ENCODE assay signal across 20 mouse cellular contexts in genomic region chr6:61003916-61004765, GRCm38 (mm10).
DNase-seq lines count a peak whose midpoint lies in the region; ATAC-seq lines count a peak whose summit lies in the region.
"Had no signal": no experiment of that assay in that cellular context is flagged by ENCODE, and none has a peak within 500 bp of the region (broad histone marks: within the 10 kb centered on the region; RNA-seq: fewer than 3 reads in every experiment).

No protein-coding gene starts in this region.

- H3K27me3 ChIP-seq in forebrain, embryonic 11.5 days (ENCODE audit: control insufficient read depth, insufficient read depth, low read length): no peaks in the 10 kb centered on the region
- no peaks in the 10 kb centered on the region for H3K27me3 ChIP-seq in forebrain, embryonic 12.5 days
- H3K27me3 ChIP-seq in limb, embryonic 12.5 days: no peaks in the 10 kb centered on the region
- no peaks in the 10 kb centered on the region for H3K27me3 ChIP-seq in limb, embryonic 10.5 days (ENCODE audit: low read depth, poor library complexity, severe bottlenecking)
- no peaks in the 10 kb centered on the region for H3K27me3 ChIP-seq in hindbrain, embryonic 16.5 days (replicated peaks; ENCODE audit: control insufficient read depth, insufficient read depth, low read length)
- H3K27me3 ChIP-seq: limb, embryonic 15.5 days; liver, embryonic 15.5 days; neural tube, embryonic 12.5 days had no signal

- no peak for DNase-seq in forebrain, embryonic 11.5 days (ENCODE audit: low spot score)
- no peak for DNase-seq in limb, embryonic 10.5 days (ENCODE audit: low spot score)
- DNase-seq in retina, embryonic 14.5 days (ENCODE audit: low spot score): peak; percentile 37
- DNase-seq in ovary, postnatal 14 days (ENCODE audit: low spot score): no peak
- no peak for DNase-seq in spleen, postnatal 14 days (ENCODE audit: low spot score in 2 of 2)
- DNase-seq: adrenal gland, postnatal 25 days; cerebellum, adult 18-20 months; kidney, adult 11 months; right cerebral cortex, postnatal 14 days; thymus, adult 2 months had no signal

- H3K4me2 ChIP-seq in forebrain, embryonic 11.5 days (ENCODE audit: low read depth, low read length, severe bottlenecking): no peak overlapping the region
- H3K4me2 ChIP-seq in forebrain, embryonic 12.5 days: no peak overlapping the region
- H3K4me2 ChIP-seq in limb, embryonic 12.5 days: no peak overlapping the region
- no peak overlapping the region for H3K4me2 ChIP-seq in hindbrain, embryonic 16.5 days (ENCODE audit: low read length)
- H3K4me2 ChIP-seq: limb, embryonic 15.5 days; liver, embryonic 15.5 days; neural tube, embryonic 12.5 days had no signal

- no peak overlapping the region for H3K27ac ChIP-seq in forebrain, embryonic 11.5 days (ENCODE audit: low read depth, low read length)
- H3K27ac ChIP-seq in forebrain, embryonic 12.5 days: no peak overlapping the region
- 0 out of 2 replicates have a peak overlapping the region, but pooled peaks have one; percentile 12 for H3K27ac ChIP-seq in limb, embryonic 12.5 days
- H3K27ac ChIP-seq in limb, embryonic 10.5 days: no peak overlapping the region
- no peak overlapping the region for H3K27ac ChIP-seq in hindbrain, embryonic 16.5 days (ENCODE audit: low read depth, low read length)
- H3K27ac ChIP-seq: heart, embryonic 10.5 days; kidney, postnatal 0 days; limb, embryonic 15.5 days; liver, embryonic 15.5 days; neural tube, embryonic 12.5 days had no signal

- ATAC-seq in forebrain, embryonic 11.5 days (replicated peaks; ENCODE audit: low FRiP score): peak; percentile 72
- no peak; the same call in 1 of the 2 replicates for ATAC-seq in forebrain, embryonic 12.5 days (ENCODE audit: low FRiP score)
- no peak; the same call in 1 of the 2 replicates for ATAC-seq in limb, embryonic 12.5 days (ENCODE audit: insufficient number of reproducible peaks, insufficient read depth, low FRiP score, low TSS enrichment, low read depth)
- peak; percentile 24; the same call in 1 of the 2 replicates for ATAC-seq in hindbrain, embryonic 16.5 days
- ATAC-seq: lung, postnatal 0 days had no signal

- WGBS in forebrain, embryonic 11.5 days: 16% methylated on average over 3 of the region's 3 CpGs
- 10% methylated on average over 3 of the region's 3 CpGs for WGBS in forebrain, embryonic 12.5 days
- WGBS in limb, embryonic 12.5 days: 61% methylated on average over 3 of the region's 3 CpGs
- WGBS in limb, embryonic 10.5 days: 80% methylated on average over 3 of the region's 3 CpGs
- 25% methylated on average over 3 of the region's 3 CpGs for WGBS in hindbrain, embryonic 16.5 days

- H3K4me3 ChIP-seq in forebrain, embryonic 11.5 days (ENCODE audit: low read depth, low read length): no peak overlapping the region
- H3K4me3 ChIP-seq in forebrain, embryonic 12.5 days (replicated peaks): no peak overlapping the region
- H3K4me3 ChIP-seq in limb, embryonic 12.5 days (replicated peaks): no peak overlapping the region
- H3K4me3 ChIP-seq in limb, embryonic 10.5 days: no peak overlapping the region
- H3K4me3 ChIP-seq in hindbrain, embryonic 16.5 days (ENCODE audit: low read length): no peak overlapping the region
- H3K4me3 ChIP-seq: heart, embryonic 10.5 days; limb, embryonic 15.5 days; liver, embryonic 15.5 days; neural tube, embryonic 12.5 days had no signal

- no peaks in the 10 kb centered on the region; the same call in 1 of the 2 replicates for H3K9me3 ChIP-seq in forebrain, embryonic 11.5 days (ENCODE audit: control insufficient read depth, low read length)
- H3K9me3 ChIP-seq in forebrain, embryonic 12.5 days: peaks cover 6% of the 10 kb centered on the region; the same call in 1 of the 2 replicates
- peaks cover 11% of the 10 kb centered on the region; the same call in 1 of the 2 replicates for H3K9me3 ChIP-seq in limb, embryonic 12.5 days
- no peaks in the 10 kb centered on the region; the same call in 1 of the 2 replicates for H3K9me3 ChIP-seq in limb, embryonic 10.5 days (replicated peaks)
- H3K9me3 ChIP-seq in hindbrain, embryonic 16.5 days (ENCODE audit: control insufficient read depth, low read length): 0 out of 2 replicates have a peak, but pooled peaks cover 2% of the 10 kb centered on the region
- H3K9me3 ChIP-seq: G1E; limb, embryonic 15.5 days; liver, embryonic 15.5 days had no signal

- H3K4me1 ChIP-seq in forebrain, embryonic 11.5 days (replicated peaks; ENCODE audit: control insufficient read depth, insufficient read depth, low read length): no peaks in the 10 kb centered on the region
- no peaks in the 10 kb centered on the region; the same call in 1 of the 2 replicates for H3K4me1 ChIP-seq in forebrain, embryonic 12.5 days
- no peaks in the 10 kb centered on the region for H3K4me1 ChIP-seq in limb, embryonic 12.5 days (replicated peaks)
- no peaks in the 10 kb centered on the region for H3K4me1 ChIP-seq in limb, embryonic 10.5 days
- no peaks in the 10 kb centered on the region for H3K4me1 ChIP-seq in hindbrain, embryonic 16.5 days (ENCODE audit: control insufficient read depth, insufficient read depth, low read depth, low read length)
- H3K4me1 ChIP-seq: heart, embryonic 10.5 days; limb, embryonic 15.5 days; liver, embryonic 15.5 days; neural tube, embryonic 12.5 days had no signal

- no peak overlapping the region for H3K9ac ChIP-seq in forebrain, embryonic 11.5 days (ENCODE audit: low read length)
- no peak overlapping the region for H3K9ac ChIP-seq in forebrain, embryonic 12.5 days
- no peak overlapping the region for H3K9ac ChIP-seq in limb, embryonic 12.5 days (replicated peaks)
- no peak overlapping the region for H3K9ac ChIP-seq in hindbrain, embryonic 16.5 days (ENCODE audit: low read depth, low read length)
- H3K9ac ChIP-seq: limb, embryonic 15.5 days; liver, embryonic 15.5 days; neural tube, embryonic 12.5 days had no signal

- no peaks in the 10 kb centered on the region for H3K36me3 ChIP-seq in forebrain, embryonic 11.5 days (ENCODE audit: control insufficient read depth, insufficient read depth, low read length)
- no peaks in the 10 kb centered on the region for H3K36me3 ChIP-seq in forebrain, embryonic 12.5 days (replicated peaks)
- no peaks in the 10 kb centered on the region for H3K36me3 ChIP-seq in limb, embryonic 12.5 days
- no peaks in the 10 kb centered on the region for H3K36me3 ChIP-seq in limb, embryonic 10.5 days
- H3K36me3 ChIP-seq in hindbrain, embryonic 16.5 days (ENCODE audit: control insufficient read depth, insufficient read depth, low read length): no peaks in the 10 kb centered on the region
- H3K36me3 ChIP-seq: G1E; heart, embryonic 10.5 days; limb, embryonic 15.5 days; liver, embryonic 15.5 days; neural tube, embryonic 12.5 days had no signal

Comparison
In these comparisons a context has a peak if more than half of its experiments do, and no peak if none do; other contexts are left out.
1. ATAC-seq: peak in forebrain, embryonic 11.5 days (single experiment) and hindbrain, embryonic 16.5 days (single experiment); none in forebrain, embryonic 12.5 days (single experiment) and limb, embryonic 12.5 days (single experiment).